Mouse (Mus musculus) embryonic facial prominence, embryonic 12.5 days (tissue): ENCODE measurements around the gene Ramp2. TPM values are rescaled to one million over a fixed set of nuclear protein-coding genes. Genes with fewer than 3 reads are reported as not detected.
A peak's percentile ranks its signal among the peaks of the same experiment; 100 is the strongest.

Experiments used
- ATAC-seq: fragments of 200-750 bp; cut with Nextera tagmentation; 2 replicates; pipeline ENCODE4 v1.8.0; 2017; ENCODE audit not compliant: insufficient number of reproducible peaks, insufficient read depth, low FRiP score, low TSS enrichment
- H3K27ac ChIP-seq: fragments of 300-500 bp; sonication (generic); 2 replicates; pipeline ENCODE4 v1.5.1; 2016; ENCODE audit warnings: mild to moderate bottlenecking
- H3K27me3 ChIP-seq: fragments of 300-500 bp; sonication (generic); 2 replicates; pipeline ENCODE4 v1.6.1; 2016; ENCODE audit warnings: mild to moderate bottlenecking, moderate library complexity
- H3K36me3 ChIP-seq: fragments of 300-500 bp; sonication (generic); 2 replicates; pipeline ENCODE4 v1.6.1; 2016; ENCODE audit warnings: mild to moderate bottlenecking
- H3K4me1 ChIP-seq: fragments of 300-500 bp; sonication (generic); 2 replicates; pipeline ENCODE4 v1.6.1; 2016
- H3K4me2 ChIP-seq: fragments of 300-500 bp; sonication (generic); replicated peaks from 2 replicates; pipeline ENCODE4 v1.6.1; 2016; ENCODE audit warnings: mild to moderate bottlenecking, moderate library complexity
- H3K4me3 ChIP-seq: fragments of 300-500 bp; sonication (generic); 2 replicates; pipeline ENCODE4 v1.5.1; 2016; ENCODE audit warnings: mild to moderate bottlenecking
- H3K9ac ChIP-seq: fragments of 300-500 bp; sonication (generic); 2 replicates; pipeline ENCODE4 v1.6.1; 2016; ENCODE audit warnings: mild to moderate bottlenecking, moderate library complexity
- H3K9me3 ChIP-seq: fragments of 300-500 bp; sonication (generic); 2 replicates; pipeline ENCODE4 v1.6.1; 2016; ENCODE audit warnings: mild to moderate bottlenecking, moderate library complexity
- WGBS: fragments of 180-500 bp; shearing (Covaris S2); methylation state at CpG from one replicate; pipeline ENCODE4 v1.1.7; 2016; 5-methylcytosine and 5-hydroxymethylcytosine counted together
- polyA plus RNA-seq: library from polyadenylated mRNA; unstranded; fragments of >200 nt; fragmentation: Nextera tagmentation; extraction: Ambion mirVana; gene quantifications from 2 replicates; pipeline ENCODE4 v1.2.1, GENCODE M21; 2016

Gene Ramp2
- 80.2 and 86.9 TPM in 2 replicates for polyA plus RNA-seq

- peak; percentile 77 for ATAC-seq
- Histone ChIP-seq H3K4me3 (peak within 1 kb of the TSS; percentile 66), H3K4me1 (peaks cover 21% of the 10 kb centered on the region), H3K4me2 (peak within 1 kb of the TSS; percentile 98), H3K27me3 (peaks cover 10% of the 10 kb centered on the region; the same call in 1 of the 2 replicates), H3K9ac (peak within 1 kb of the TSS; percentile 76), H3K36me3 (no peaks in the 10 kb centered on the region), H3K9me3 (no peaks in the 10 kb centered on the region), H3K27ac (peak within 1 kb of the TSS; percentile 81)
- WGBS, result under 1% methylated on average over 63 of the region's 63 CpGs
Measured at GRCm38 (mm10) chr11:101245855-101246701, at the start of gene Ramp2. Gene Ramp2 (plus strand): TSS chr11:101246028.

GRCm38 (mm10) chr11:101196175-101196574 is 49.7 kb upstream of the Ramp2 start:
- Histone ChIP-seq H3K9ac (no peak overlapping the region), H3K4me1 (0 out of 2 replicates have a peak, but pooled peaks cover 3% of the 10 kb centered on the region), H3K27me3 (no peaks in the 10 kb centered on the region), H3K4me3 (no peak overlapping the region), H3K27ac (no peak overlapping the region), H3K9me3 (no peaks in the 10 kb centered on the region), H3K4me2 (no peak overlapping the region), H3K36me3 (peaks cover 74% of the 10 kb centered on the region)
- no peak for ATAC-seq
- 91% methylated on average over 8 of the region's 8 CpGs for WGBS

GRCm38 (mm10) chr11:101199555-101199954 is 46.3 kb upstream of the Ramp2 start:
- 96% methylated on average over 3 of the region's 3 CpGs for WGBS
- Histone ChIP-seq H3K4me3 (no peak overlapping the region), H3K4me2 (no peak overlapping the region), H3K27ac (no peak overlapping the region), H3K9ac (no peak overlapping the region), H3K9me3 (no peaks in the 10 kb centered on the region), H3K27me3 (no peaks in the 10 kb centered on the region), H3K36me3 (peaks cover 78% of the 10 kb centered on the region), H3K4me1 (no peaks in the 10 kb centered on the region)
- no peak for ATAC-seq

GRCm38 (mm10) chr11:101200986-101201385 is 44.8 kb upstream of the Ramp2 start:
- H3K4me3 ChIP-seq, result no peak overlapping the region
- 30% methylated on average over 7 of the region's 7 CpGs for WGBS
- no peak overlapping the region for H3K9ac ChIP-seq
- no peaks in the 10 kb centered on the region for H3K9me3 ChIP-seq
- H3K4me1 ChIP-seq, result no peaks in the 10 kb centered on the region
- no peak overlapping the region for H3K27ac ChIP-seq
- no peak for ATAC-seq
- H3K27me3 ChIP-seq, result no peaks in the 10 kb centered on the region
- no peak overlapping the region for H3K4me2 ChIP-seq
- peaks cover 73% of the 10 kb centered on the region for H3K36me3 ChIP-seq

- Histone ChIP-seq H3K9ac (no peak overlapping the region), H3K9me3 (no peaks in the 10 kb centered on the region), H3K4me3 (no peak overlapping the region), H3K4me1 (no peaks in the 10 kb centered on the region), H3K36me3 (peaks cover 47% of the 10 kb centered on the region), H3K27me3 (no peaks in the 10 kb centered on the region), H3K27ac (no peak overlapping the region), H3K4me2 (no peak overlapping the region)
- WGBS, result 46% methylated on average over 3 of the region's 3 CpGs
- ATAC-seq, result peak; percentile 79; the same call in 1 of the 2 replicates
Measured at GRCm38 (mm10) chr11:101211970-101212369, 33.9 kb upstream of the Ramp2 start.

- Histone ChIP-seq H3K4me1 (no peaks in the 10 kb centered on the region), H3K4me2 (no peak overlapping the region), H3K27me3 (no peaks in the 10 kb centered on the region), H3K9me3 (no peaks in the 10 kb centered on the region), H3K4me3 (no peak overlapping the region), H3K27ac (no peak overlapping the region), H3K9ac (no peak overlapping the region), H3K36me3 (peaks cover 29% of the 10 kb centered on the region)
- 80% methylated on average over 5 of the region's 5 CpGs for WGBS
- no peak for ATAC-seq
Measured at GRCm38 (mm10) chr11:101216936-101217335, 28.9 kb upstream of the Ramp2 start.

- no peak overlapping the region for H3K9ac ChIP-seq
- ATAC-seq, result no peak
Measured at GRCm38 (mm10) chr11:101218436-101219055, 27.3 kb upstream of the Ramp2 start.

GRCm38 (mm10) chr11:101220853-101221252 is 25.0 kb upstream of the Ramp2 start:
- WGBS, result 33% methylated on average over 2 of the region's 2 CpGs
- Histone ChIP-seq H3K36me3 (no peaks in the 10 kb centered on the region), H3K9me3 (no peaks in the 10 kb centered on the region), H3K9ac (no peak overlapping the region), H3K27me3 (no peaks in the 10 kb centered on the region), H3K4me3 (no peak overlapping the region), H3K4me1 (peaks cover 3% of the 10 kb centered on the region; the same call in 1 of the 2 replicates), H3K4me2 (no peak overlapping the region), H3K27ac (no peak overlapping the region)
- no peak for ATAC-seq

More at GRCm38 (mm10) chr11:101218436-101219055, 27.3 kb upstream of the Ramp2 start:
- peaks cover 21% of the 10 kb centered on the region for H3K36me3 ChIP-seq
- H3K4me1 ChIP-seq, result no peaks in the 10 kb centered on the region
- WGBS, result 79% methylated on average over 10 of the region's 10 CpGs
- H3K4me2 ChIP-seq, result no peak overlapping the region
- no peak overlapping the region for H3K4me3 ChIP-seq
- H3K27ac ChIP-seq, result no peak overlapping the region
- H3K27me3 ChIP-seq, result no peaks in the 10 kb centered on the region
- H3K9me3 ChIP-seq, result no peaks in the 10 kb centered on the region

GRCm38 (mm10) chr11:101221306-101221986 is 24.4 kb upstream of the Ramp2 start:
- no peak overlapping the region for H3K9ac ChIP-seq
- ATAC-seq, result no peak
- no peak overlapping the region for H3K27ac ChIP-seq
- no peaks in the 10 kb centered on the region for H3K36me3 ChIP-seq
- H3K4me2 ChIP-seq, result no peak overlapping the region
- no peaks in the 10 kb centered on the region for H3K27me3 ChIP-seq
- WGBS, result 87% methylated on average over 8 of the region's 8 CpGs
- H3K9me3 ChIP-seq, result no peaks in the 10 kb centered on the region
- H3K4me1 ChIP-seq, result peaks cover 3% of the 10 kb centered on the region; the same call in 1 of the 2 replicates
- no peak overlapping the region for H3K4me3 ChIP-seq

- H3K27ac ChIP-seq, result no peak overlapping the region
- H3K4me1 ChIP-seq, result peaks cover 3% of the 10 kb centered on the region; the same call in 1 of the 2 replicates
- no peaks in the 10 kb centered on the region for H3K27me3 ChIP-seq
- no peak overlapping the region for H3K4me2 ChIP-seq
- H3K4me3 ChIP-seq, result no peak overlapping the region
- H3K9ac ChIP-seq, result no peak overlapping the region
- H3K36me3 ChIP-seq, result no peaks in the 10 kb centered on the region
- no peaks in the 10 kb centered on the region for H3K9me3 ChIP-seq
- WGBS, result 88% methylated on average over 3 of the region's 3 CpGs
- ATAC-seq, result no peak
Measured at GRCm38 (mm10) chr11:101224337-101224736, 21.5 kb upstream of the Ramp2 start.

GRCm38 (mm10) chr11:101225331-101226064 is 20.3 kb upstream of the Ramp2 start:
- no peaks in the 10 kb centered on the region for H3K36me3 ChIP-seq
- H3K27ac ChIP-seq, result peak overlapping the region; percentile 57; the same call in 1 of the 2 replicates
- ATAC-seq, result no peak
- peak overlapping the region; percentile 82 for H3K4me2 ChIP-seq
- 19% methylated on average over 25 of the region's 25 CpGs for WGBS
- no peaks in the 10 kb centered on the region for H3K27me3 ChIP-seq
- peak overlapping the region; percentile 88 for H3K4me3 ChIP-seq
- peak overlapping the region; percentile 77 for H3K9ac ChIP-seq
- H3K4me1 ChIP-seq, result peaks cover 12% of the 10 kb centered on the region
- H3K9me3 ChIP-seq, result no peaks in the 10 kb centered on the region
